Mouse (Mus musculus): Measurements from ENCODE around the gene Rae1. TPM values are rescaled to one million over a fixed set of nuclear protein-coding genes. Genes with fewer than 3 reads are reported as not detected.

Rae1 gene
- 162 and 163 TPM in 2 replicates for polyA plus RNA-seq (2015; fragmentation: Nextera tagmentation; extraction: Ambion mirVana)

GRCm38 (mm10) chr2:172999630-173000284, at the start of gene Rae1:
Rae1 (plus strand) TSS chr2:173000117.
- H3K4me2 ChIP-seq (replicated peaks): peak within 1 kb of the TSS; percentile 83

GRCm38 (mm10) chr2:172950119-172950676, 49.7 kb upstream of the Rae1 start:
- no peak overlapping the region for H3K4me3 ChIP-seq
- H3K4me2 ChIP-seq (replicated peaks): no peak overlapping the region
- no peaks in the 10 kb centered on the region for H3K9me3 ChIP-seq
- no peak for ATAC-seq (replicated peaks)
- 59% methylated on average over 9 of the region's 9 CpGs for WGBS
- peaks cover 7% of the 10 kb centered on the region for H3K4me1 ChIP-seq
- no peaks in the 10 kb centered on the region for H3K36me3 ChIP-seq
- no peak overlapping the region for H3K27ac ChIP-seq (replicated peaks)
- no peaks in the 10 kb centered on the region for H3K27me3 ChIP-seq
- H3K9ac ChIP-seq (replicated peaks): no peak overlapping the region

More at GRCm38 (mm10) chr2:172999630-173000284, at the start of gene Rae1:
- Histone ChIP-seq H3K9ac (replicated peaks) (peak within 1 kb of the TSS; percentile 84), H3K4me3 (peak within 1 kb of the TSS; percentile 94), H3K9me3 (no peaks in the 10 kb centered on the region), H3K4me1 (peaks cover 19% of the 10 kb centered on the region), H3K27me3 (no peaks in the 10 kb centered on the region), H3K36me3 (peaks cover 19% of the 10 kb centered on the region), H3K27ac (replicated peaks) (peak within 1 kb of the TSS; percentile 88)
- WGBS: under 1% methylated on average over 45 of the region's 45 CpGs
- ATAC-seq (replicated peaks): peak; percentile 96

GRCm38 (mm10) chr2:172950722-172951121, 49.2 kb upstream of the Rae1 start:
- no peak overlapping the region for H3K4me2 ChIP-seq (replicated peaks)
- no peak for ATAC-seq (replicated peaks)
- 19% methylated on average over 11 of the region's 11 CpGs for WGBS
- no peaks in the 10 kb centered on the region for H3K36me3 ChIP-seq
- no peaks in the 10 kb centered on the region for H3K9me3 ChIP-seq
- no peak overlapping the region for H3K4me3 ChIP-seq
- H3K27me3 ChIP-seq: no peaks in the 10 kb centered on the region
- H3K4me1 ChIP-seq: peaks cover 7% of the 10 kb centered on the region
- no peak overlapping the region for H3K9ac ChIP-seq (replicated peaks)
- no peak overlapping the region for H3K27ac ChIP-seq (replicated peaks)

- Histone ChIP-seq H3K4me1 (peaks cover 7% of the 10 kb centered on the region), H3K4me3 (no peak overlapping the region), H3K27me3 (no peaks in the 10 kb centered on the region), H3K36me3 (no peaks in the 10 kb centered on the region), H3K9me3 (0 out of 2 replicates have a peak, but pooled peaks cover 7% of the 10 kb centered on the region), H3K9ac (replicated peaks) (no peak overlapping the region), H3K4me2 (replicated peaks) (no peak overlapping the region), H3K27ac (replicated peaks) (no peak overlapping the region)
- no peak for ATAC-seq (replicated peaks)
- WGBS: 94% methylated on average over 2 of the region's 2 CpGs
Observed at GRCm38 (mm10) chr2:172951976-172952375, 47.9 kb upstream of the Rae1 start.

- peak; percentile 35; the same call in 1 of the 2 replicates for ATAC-seq (replicated peaks)
- no peak overlapping the region for H3K9ac ChIP-seq (replicated peaks)
- H3K27me3 ChIP-seq: no peaks in the 10 kb centered on the region
- H3K36me3 ChIP-seq: no peaks in the 10 kb centered on the region
- 5% methylated on average over 5 of the region's 5 CpGs for WGBS
- no peak overlapping the region for H3K4me2 ChIP-seq (replicated peaks)
- H3K9me3 ChIP-seq: 0 out of 2 replicates have a peak, but pooled peaks cover 12% of the 10 kb centered on the region
- H3K27ac ChIP-seq (replicated peaks): no peak overlapping the region
- H3K4me1 ChIP-seq: peaks cover 5% of the 10 kb centered on the region; the same call in 1 of the 2 replicates
- no peak overlapping the region for H3K4me3 ChIP-seq
Observed at GRCm38 (mm10) chr2:172958579-172958978, 41.3 kb upstream of the Rae1 start.

- H3K27me3 ChIP-seq: no peaks in the 10 kb centered on the region
- no peak overlapping the region for H3K4me3 ChIP-seq
- WGBS: 48% methylated on average over 13 of the region's 13 CpGs
- H3K9ac ChIP-seq (replicated peaks): no peak overlapping the region
- peaks cover 5% of the 10 kb centered on the region; the same call in 1 of the 2 replicates for H3K4me1 ChIP-seq
- no peak overlapping the region for H3K27ac ChIP-seq (replicated peaks)
- ATAC-seq (replicated peaks): no peak
- no peaks in the 10 kb centered on the region for H3K36me3 ChIP-seq
- H3K4me2 ChIP-seq (replicated peaks): no peak overlapping the region
- 0 out of 2 replicates have a peak, but pooled peaks cover 12% of the 10 kb centered on the region for H3K9me3 ChIP-seq
Observed at GRCm38 (mm10) chr2:172959006-172959768, 40.7 kb upstream of the Rae1 start.

- WGBS: 90% methylated on average over 3 of the region's 3 CpGs
- Histone ChIP-seq H3K4me3 (no peak overlapping the region), H3K9ac (replicated peaks) (no peak overlapping the region), H3K27me3 (no peaks in the 10 kb centered on the region), H3K4me1 (peaks cover 5% of the 10 kb centered on the region; the same call in 1 of the 2 replicates), H3K36me3 (no peaks in the 10 kb centered on the region), H3K27ac (replicated peaks) (no peak overlapping the region), H3K4me2 (replicated peaks) (no peak overlapping the region), H3K9me3 (0 out of 2 replicates have a peak, but pooled peaks cover 12% of the 10 kb centered on the region)
- ATAC-seq (replicated peaks): no peak
Observed at GRCm38 (mm10) chr2:172960350-172960749, 39.6 kb upstream of the Rae1 start.

GRCm38 (mm10) chr2:172961211-172961610, 38.7 kb upstream of the Rae1 start:
- 58% methylated on average over 6 of the region's 6 CpGs for WGBS
- no peak overlapping the region for H3K27ac ChIP-seq (replicated peaks)
- H3K9ac ChIP-seq (replicated peaks): no peak overlapping the region
- peaks cover 5% of the 10 kb centered on the region; the same call in 1 of the 2 replicates for H3K4me1 ChIP-seq
- H3K27me3 ChIP-seq: no peaks in the 10 kb centered on the region
- no peak overlapping the region for H3K4me3 ChIP-seq
- H3K9me3 ChIP-seq: 0 out of 2 replicates have a peak, but pooled peaks cover 12% of the 10 kb centered on the region
- ATAC-seq (replicated peaks): no peak
- no peak overlapping the region for H3K4me2 ChIP-seq (replicated peaks)
- H3K36me3 ChIP-seq: no peaks in the 10 kb centered on the region

GRCm38 (mm10) chr2:172965249-172965648, 34.7 kb upstream of the Rae1 start:
- no peaks in the 10 kb centered on the region for H3K27me3 ChIP-seq
- no peaks in the 10 kb centered on the region for H3K4me1 ChIP-seq
- H3K4me3 ChIP-seq: no peak overlapping the region
- H3K4me2 ChIP-seq (replicated peaks): no peak overlapping the region
- ATAC-seq (replicated peaks): no peak
- no peaks in the 10 kb centered on the region for H3K9me3 ChIP-seq
- H3K9ac ChIP-seq (replicated peaks): no peak overlapping the region
- H3K36me3 ChIP-seq: no peaks in the 10 kb centered on the region
- no peak overlapping the region for H3K27ac ChIP-seq (replicated peaks)
- WGBS: 47% methylated on average over 11 of the region's 11 CpGs

GRCm38 (mm10) chr2:172966480-172966879, 33.4 kb upstream of the Rae1 start:
- Histone ChIP-seq H3K4me1 (no peaks in the 10 kb centered on the region), H3K4me3 (no peak overlapping the region), H3K9ac (replicated peaks) (no peak overlapping the region), H3K4me2 (replicated peaks) (no peak overlapping the region), H3K27ac (replicated peaks) (no peak overlapping the region), H3K27me3 (no peaks in the 10 kb centered on the region), H3K36me3 (no peaks in the 10 kb centered on the region), H3K9me3 (no peaks in the 10 kb centered on the region)
- no peak for ATAC-seq (replicated peaks)
- WGBS: 85% methylated on average over 5 of the region's 5 CpGs

GRCm38 (mm10) chr2:172971865-172972264, 28.1 kb upstream of the Rae1 start:
- no peak for ATAC-seq (replicated peaks)
- Histone ChIP-seq H3K4me2 (replicated peaks) (no peak overlapping the region), H3K4me1 (peaks cover 2% of the 10 kb centered on the region; the same call in 1 of the 2 replicates), H3K9ac (replicated peaks) (no peak overlapping the region), H3K27ac (replicated peaks) (no peak overlapping the region), H3K36me3 (no peaks in the 10 kb centered on the region), H3K27me3 (no peaks in the 10 kb centered on the region), H3K9me3 (no peaks in the 10 kb centered on the region), H3K4me3 (no peak overlapping the region)
- whole genome bisulfite sequencing: 88% methylated on average over 2 of the region's 2 CpGs
